Mouse (Mus musculus): Measurements from ENCODE around the gene Lrrtm3. TPM values are rescaled to one million over a fixed set of nuclear protein-coding genes. Genes with fewer than 3 reads are reported as not detected.

The Lrrtm3 gene
- total and polyA plus RNA-seq, 3 experiments: not detected

DNA sequence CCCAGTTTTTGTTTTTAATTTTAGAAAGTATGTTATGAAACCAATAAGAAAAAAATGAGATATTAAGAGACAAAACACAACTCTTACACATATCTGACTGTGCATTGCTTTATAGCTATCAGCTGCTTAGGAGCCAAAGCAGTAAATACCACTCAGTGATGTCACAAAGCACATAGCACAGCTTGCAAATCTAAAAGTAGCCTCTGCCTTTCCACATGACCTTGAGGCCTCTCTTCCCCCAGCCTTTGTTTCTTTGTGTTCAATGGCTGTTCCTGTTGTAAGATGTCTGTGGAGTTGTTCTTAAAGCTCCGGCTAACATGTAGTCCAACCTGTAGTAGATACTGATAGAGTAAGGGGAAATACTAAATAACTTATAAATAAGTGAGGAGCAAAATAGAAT is 69.7 kb downstream of the Lrrtm3 start:
- Histone ChIP-seq H3K4me3 (replicated peaks in 1 of 3; ENCODE audit: low read depth in 2 of 3, low read length in 2 of 3, poor library complexity in 1 of 3) (no peak overlapping the region), H3K4me2 (ENCODE audit: insufficient read depth, low read depth, poor library complexity, severe bottlenecking) (no peak overlapping the region), H3K79me2 (replicated peaks; ENCODE audit: control insufficient read depth, extremely low read depth, insufficient read depth, poor library complexity, severe bottlenecking) (no peaks in the 10 kb centered on the region), H3K27ac (ENCODE audit: insufficient read depth, low read depth) (no peak overlapping the region), H3K27me3 (replicated peaks) (no peaks in the 10 kb centered on the region), H3K9ac (ENCODE audit: insufficient read depth, low read depth) (no peak overlapping the region), H3K9me3 (replicated peaks; ENCODE audit: low read length) (peaks cover 47% of the 10 kb centered on the region), H3K36me3 (replicated peaks in 1 of 2; ENCODE audit: control insufficient read depth in 1 of 2, insufficient read depth in 1 of 2, low read length in 1 of 2) (no peaks in the 10 kb centered on the region), H3K4me1 (ENCODE audit: control insufficient read depth in 1 of 2, insufficient read depth in 2 of 2) (no peaks in the 10 kb centered on the region)
- in situ Hi-C loops (cut with MboI; ENCODE audit: low pct_ligation_motif_present, low pct_unique_long_range_greater_than_20kb, low sequenced_read_pairs): no loop called here
- TF ChIP-seq MAFK (IDR thresholded peaks at IDR 0.05; ENCODE audit: insufficient replicate concordance, low read length) (no peak), TCF12 (IDR thresholded peaks at IDR 0.05; ENCODE audit: low read depth, low read length) (no peak), SIN3A (IDR thresholded peaks at IDR 0.05; ENCODE audit: low read length) (no peak), JUND (conservative IDR thresholded peaks at IDR 0.05; ENCODE audit: low read depth, low read length) (no peak), POLR2A (IDR thresholded peaks at IDR 0.05; ENCODE audit: low read depth, low read length) (no peak), USF1 (IDR thresholded peaks at IDR 0.05; ENCODE audit: low read depth, low read length) (no peak)
- DNase-seq (ENCODE audit: extremely low read depth): no peak
- dilution Hi-C loops (cut with MboI; ENCODE audit: extremely low pct_ligation_motif_present, extremely low pct_unique_long_range_greater_than_20kb, low sequenced_read_pairs): no loop called here

DNA sequence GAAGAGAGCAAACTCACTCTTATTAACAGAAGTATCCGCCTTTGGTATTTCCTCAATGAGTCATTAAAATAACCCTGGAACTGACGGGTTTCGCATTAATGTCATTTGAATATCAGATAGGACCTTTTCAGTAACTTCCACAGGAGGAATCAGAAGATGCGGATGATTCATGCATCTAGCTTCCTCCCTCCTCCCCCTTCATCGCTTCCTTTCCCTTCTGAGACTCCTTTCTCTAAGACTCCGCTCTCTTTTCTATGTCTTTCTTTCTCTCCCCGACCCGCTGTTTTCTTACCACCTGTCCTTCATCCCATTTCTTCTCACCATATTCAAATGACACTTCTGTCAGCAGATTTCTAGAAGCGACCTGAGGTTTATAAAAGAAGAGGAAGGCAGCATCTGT is 88.1 kb downstream of the Lrrtm3 start:
- in situ Hi-C loops (cut with MboI; ENCODE audit: low pct_ligation_motif_present, low pct_unique_long_range_greater_than_20kb, low sequenced_read_pairs) (no loop called here), dilution Hi-C loops (cut with MboI; ENCODE audit: extremely low pct_ligation_motif_present, extremely low pct_unique_long_range_greater_than_20kb, low sequenced_read_pairs) (no loop called here)
- no peak overlapping the region for H3K4me2 ChIP-seq (ENCODE audit: insufficient read depth, low read depth, poor library complexity, severe bottlenecking)
- no peak for TF ChIP-seq SIN3A (IDR thresholded peaks at IDR 0.05; ENCODE audit: low read length)
- no peak for TF ChIP-seq MAX (IDR thresholded peaks at IDR 0.05; ENCODE audit: low read length)
- no peak for TF ChIP-seq ZMIZ1 (IDR thresholded peaks at IDR 0.05; ENCODE audit: low read depth, low read length)
- no peak for TF ChIP-seq CHD1 (IDR thresholded peaks at IDR 0.05; ENCODE audit: low read depth, low read length)
- TF ChIP-seq USF1 (IDR thresholded peaks at IDR 0.05; ENCODE audit: low read depth, low read length): no peak
- no peak for TF ChIP-seq CHD2 (IDR thresholded peaks at IDR 0.05; ENCODE audit: low read length)
- no peak for TF ChIP-seq EP300 (IDR thresholded peaks at IDR 0.05; ENCODE audit: low read length)
- TF ChIP-seq MXI1 (IDR thresholded peaks at IDR 0.05; ENCODE audit: low read depth, low read length): no peak
- TF ChIP-seq BHLHE40 (IDR thresholded peaks at IDR 0.05; ENCODE audit: low read depth, low read length): no peak
- no peak for TF ChIP-seq NRF1 (IDR thresholded peaks at IDR 0.05; ENCODE audit: low read depth, low read length)
- H3K4me3 ChIP-seq (replicated peaks in 1 of 3; ENCODE audit: low read depth in 2 of 3, low read length in 2 of 3, poor library complexity in 1 of 3): no peak overlapping the region
- no peaks in the 10 kb centered on the region for H3K79me2 ChIP-seq (replicated peaks; ENCODE audit: control insufficient read depth, extremely low read depth, insufficient read depth, poor library complexity, severe bottlenecking)
- H3K9me3 ChIP-seq (replicated peaks; ENCODE audit: low read length): peaks cover 48% of the 10 kb centered on the region
- H3K9ac ChIP-seq (ENCODE audit: insufficient read depth, low read depth): no peak overlapping the region
- no peak for DNase-seq (ENCODE audit: extremely low read depth)
- no peaks in the 10 kb centered on the region for H3K4me1 ChIP-seq (ENCODE audit: control insufficient read depth in 1 of 2, insufficient read depth in 2 of 2)
- H3K27me3 ChIP-seq (replicated peaks): no peaks in the 10 kb centered on the region
- H3K36me3 ChIP-seq (replicated peaks in 1 of 2; ENCODE audit: control insufficient read depth in 1 of 2, insufficient read depth in 1 of 2, low read length in 1 of 2): no peaks in the 10 kb centered on the region
- no peak overlapping the region for H3K27ac ChIP-seq (ENCODE audit: insufficient read depth, low read depth)

DNA sequence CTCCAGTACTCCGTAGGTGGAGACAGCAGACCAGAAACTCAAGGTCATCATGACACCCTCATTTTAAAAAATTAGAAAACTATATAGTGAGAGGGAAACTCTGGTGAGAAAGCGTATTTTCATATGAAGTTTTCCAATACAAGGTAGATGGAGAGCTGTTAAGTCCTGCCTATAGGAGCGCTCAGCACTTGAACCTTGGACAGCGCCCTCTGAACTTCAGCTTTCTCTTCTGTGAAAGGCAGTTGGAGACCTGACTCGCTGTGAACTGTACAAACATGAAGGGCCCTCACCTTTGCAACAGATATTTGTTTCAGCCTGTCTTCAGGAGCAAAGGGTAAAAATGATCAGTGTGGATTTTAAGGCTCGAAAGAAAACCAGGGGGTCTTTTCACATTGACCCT is 88.5 kb downstream of the Lrrtm3 start:
- in situ Hi-C loops (cut with MboI; ENCODE audit: low pct_ligation_motif_present, low pct_unique_long_range_greater_than_20kb, low sequenced_read_pairs): no loop called here

More for the DNA sequence above, 88.5 kb downstream of the Lrrtm3 start:
- Histone ChIP-seq H3K9ac (ENCODE audit: insufficient read depth, low read depth) (no peak overlapping the region), H3K4me2 (ENCODE audit: insufficient read depth, low read depth, poor library complexity, severe bottlenecking) (no peak overlapping the region), H3K4me1 (ENCODE audit: control insufficient read depth in 1 of 2, insufficient read depth in 2 of 2) (no peaks in the 10 kb centered on the region), H3K4me3 (replicated peaks in 1 of 3; ENCODE audit: low read depth in 2 of 3, low read length in 2 of 3, poor library complexity in 1 of 3) (no peak overlapping the region), H3K27ac (ENCODE audit: insufficient read depth, low read depth) (no peak overlapping the region), H3K36me3 (replicated peaks in 1 of 2; ENCODE audit: control insufficient read depth in 1 of 2, insufficient read depth in 1 of 2, low read length in 1 of 2) (no peaks in the 10 kb centered on the region), H3K79me2 (replicated peaks; ENCODE audit: control insufficient read depth, extremely low read depth, insufficient read depth, poor library complexity, severe bottlenecking) (no peaks in the 10 kb centered on the region), H3K9me3 (replicated peaks; ENCODE audit: low read length) (peaks cover 46% of the 10 kb centered on the region), H3K27me3 (replicated peaks) (no peaks in the 10 kb centered on the region)
- DNase-seq (ENCODE audit: extremely low read depth): no peak
- dilution Hi-C loops (cut with MboI; ENCODE audit: extremely low pct_ligation_motif_present, extremely low pct_unique_long_range_greater_than_20kb, low sequenced_read_pairs): no loop called here
- TF ChIP-seq PAX5 (IDR thresholded peaks at IDR 0.05; ENCODE audit: low read length) (no peak), IRF4 (IDR thresholded peaks at IDR 0.05; ENCODE audit: low read depth, low read length) (no peak), MEF2A (IDR thresholded peaks at IDR 0.05; ENCODE audit: borderline replicate concordance, low read depth, low read length) (no peak), POLR2AphosphoS2 (IDR thresholded peaks at IDR 0.05; ENCODE audit: low read depth, low read length) (no peak), SIN3A (IDR thresholded peaks at IDR 0.05; ENCODE audit: low read length) (no peak), RAD21 (IDR thresholded peaks at IDR 0.05; ENCODE audit: low read depth, low read length) (no peak), JUND (conservative IDR thresholded peaks at IDR 0.05; ENCODE audit: low read depth, low read length) (no peak), ZC3H11A (IDR thresholded peaks at IDR 0.05; ENCODE audit: low read depth, low read length) (no peak), ELF1 (IDR thresholded peaks at IDR 0.05; ENCODE audit: low read depth, low read length) (no peak), ZMIZ1 (IDR thresholded peaks at IDR 0.05; ENCODE audit: low read depth, low read length) (no peak), RCOR1 (conservative IDR thresholded peaks at IDR 0.05; ENCODE audit: low read depth, low read length) (no peak)
